Mouse (Mus musculus) cerebellum, adult 2 months (tissue): ENCODE measurements around the gene Tfap2c.

Experiments used
- CTCF ChIP-seq: fragments of 200-500 bp; IDR thresholded peaks from 2 replicates; pipeline ENCODE4 v1.5.1; 2011; ENCODE audit warnings: low read depth, mild to moderate bottlenecking, control low read depth, low read length, moderate library complexity, borderline replicate concordance; ENCODE audit not compliant: insufficient read depth
- POLR2A ChIP-seq: fragments of 200-500 bp; IDR thresholded peaks from 2 replicates; pipeline ENCODE4 v1.6.1; 2011; ENCODE audit warnings: low read length, control low read depth, borderline replicate concordance; ENCODE audit not compliant: insufficient read depth

DNA sequence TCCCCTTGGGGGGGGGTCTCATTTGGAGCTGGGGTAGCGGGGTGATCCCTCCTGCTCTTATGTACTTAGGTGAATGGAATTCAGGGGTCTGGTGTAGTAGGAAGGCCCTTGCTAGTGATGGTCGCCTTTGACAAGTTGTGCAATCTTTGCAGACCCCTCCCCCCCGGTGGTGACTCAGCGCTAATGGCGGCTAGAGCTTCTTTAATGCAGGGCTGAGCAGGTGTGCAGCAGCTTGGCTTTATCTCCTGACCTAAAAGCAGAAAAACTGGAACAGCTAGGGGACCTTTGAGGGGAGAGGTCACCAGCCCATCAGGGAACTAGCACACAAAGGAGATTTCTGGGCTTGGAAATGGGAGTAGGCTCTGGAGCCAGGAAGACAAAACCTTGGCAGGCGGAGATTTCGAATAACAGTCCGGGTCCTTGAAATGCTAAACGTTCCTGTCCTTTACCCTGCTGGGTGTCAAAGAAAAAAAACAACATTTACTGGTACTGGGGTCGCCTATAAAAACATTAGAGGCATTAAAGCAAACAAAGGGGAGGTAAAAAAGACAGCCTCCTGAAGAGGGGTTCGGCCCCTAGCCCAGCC, 32.9 kb upstream of the Tfap2c start:
- TF ChIP-seq CTCF = no peak
- TF ChIP-seq POLR2A = no peak
